Mouse (Mus musculus): ENCODE measurements at regions not wholly inside any gene's neighbourhood (a gene's known extent, or its start where the extent isn't known, plus 50 kb on each side); places are given as distances from the start of the nearest gene placed in this dataset.

DNA sequence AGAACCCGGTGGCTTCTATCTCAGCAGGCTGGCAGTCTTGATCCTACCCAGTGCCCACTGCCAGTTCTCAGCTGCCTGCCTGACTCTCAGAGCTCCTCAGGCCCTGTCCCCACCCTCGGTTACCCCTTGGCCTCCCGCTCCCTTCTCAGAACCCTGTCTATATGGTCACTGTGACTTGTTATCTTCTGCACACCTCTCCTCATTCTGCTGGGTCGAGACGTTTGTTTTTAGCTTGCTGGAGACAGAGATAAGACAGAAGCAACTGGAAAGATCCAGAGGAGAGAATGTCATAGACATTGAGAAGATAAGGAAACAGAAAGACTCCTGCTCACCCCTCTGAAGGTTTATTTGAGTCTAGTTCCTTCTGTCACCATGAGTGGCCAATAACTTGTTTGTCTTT is 53.8 kb upstream of the Phc1 start:
- no peak for DNase-seq

DNA sequence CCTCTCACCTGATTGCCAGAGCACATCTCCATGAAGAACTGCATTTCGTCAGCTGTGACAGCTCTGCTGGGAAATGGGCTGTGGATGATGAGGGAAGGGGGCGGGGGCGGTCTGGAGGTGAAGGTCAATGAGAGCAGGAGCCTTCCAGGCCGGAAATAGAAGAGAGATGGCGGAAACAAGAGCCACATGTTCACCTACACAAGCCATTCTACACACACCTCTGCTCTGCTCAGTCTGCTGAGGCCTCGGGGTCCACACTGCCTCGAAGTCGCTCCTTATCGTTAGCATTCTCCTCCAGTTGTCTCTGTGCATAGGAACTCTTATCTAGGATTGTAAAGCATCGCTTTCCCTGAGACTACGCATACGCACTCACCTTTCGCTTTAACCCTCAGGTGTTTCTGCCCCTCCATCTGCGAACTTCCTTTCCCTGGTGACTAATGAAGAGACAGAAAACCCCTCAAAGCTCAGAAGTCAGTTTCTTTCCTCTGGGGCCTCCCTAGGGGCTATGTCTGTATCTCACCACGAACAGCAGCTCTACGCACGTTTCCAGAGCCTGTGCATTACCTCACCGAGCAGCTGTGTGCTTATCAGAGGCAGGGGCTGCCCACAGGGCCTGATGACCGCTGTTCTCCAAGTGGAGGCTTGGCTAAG is 53.0 kb upstream of the Phc1 start:
- DNase-seq = no peak

DNA sequence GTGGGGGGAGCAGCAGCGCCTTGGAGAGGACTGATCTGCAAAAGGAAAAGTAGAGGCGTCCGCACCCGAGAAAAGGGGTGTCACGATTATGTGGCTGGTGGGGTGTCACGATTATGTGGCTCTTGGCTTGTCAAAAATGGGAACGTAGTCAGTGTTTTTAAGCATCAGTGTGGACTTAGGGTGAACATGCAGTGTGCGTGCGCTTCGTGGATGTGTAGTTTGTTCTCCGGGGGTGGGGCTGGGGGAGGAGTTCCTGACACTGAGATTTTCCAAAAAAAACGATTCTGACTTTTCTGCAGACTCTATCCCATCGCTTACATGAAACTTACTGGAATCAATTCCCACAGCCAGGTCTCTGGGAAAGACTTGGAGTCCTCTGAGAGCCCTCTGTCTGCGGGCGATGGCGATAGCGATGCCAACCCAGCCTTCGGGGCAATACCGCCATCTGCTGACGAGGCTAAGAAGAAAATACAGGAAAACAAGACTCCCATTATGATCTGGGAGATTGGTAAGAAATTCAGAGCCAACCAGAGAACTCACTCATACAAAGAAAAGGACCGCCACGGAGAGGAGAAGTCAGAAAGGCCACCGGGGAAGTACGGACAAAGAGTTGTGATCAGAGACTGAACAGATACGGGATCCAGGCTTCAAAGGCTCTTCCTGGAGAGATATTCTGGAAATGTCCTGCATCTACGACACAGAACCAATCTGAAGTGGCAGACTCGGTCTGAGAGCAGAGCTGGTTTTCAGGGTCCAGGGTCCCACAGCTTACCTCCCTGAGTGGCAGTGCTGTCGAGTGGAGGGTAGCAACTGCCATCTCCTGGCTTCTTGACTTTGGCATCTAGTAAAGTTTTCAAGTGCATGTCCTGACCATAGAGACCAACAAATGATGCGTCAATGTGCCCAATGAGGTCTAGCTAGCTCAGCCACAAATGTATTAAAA is 51.6 kb upstream of the Phc1 start:
- DNase-seq = peak; percentile 31

DNA sequence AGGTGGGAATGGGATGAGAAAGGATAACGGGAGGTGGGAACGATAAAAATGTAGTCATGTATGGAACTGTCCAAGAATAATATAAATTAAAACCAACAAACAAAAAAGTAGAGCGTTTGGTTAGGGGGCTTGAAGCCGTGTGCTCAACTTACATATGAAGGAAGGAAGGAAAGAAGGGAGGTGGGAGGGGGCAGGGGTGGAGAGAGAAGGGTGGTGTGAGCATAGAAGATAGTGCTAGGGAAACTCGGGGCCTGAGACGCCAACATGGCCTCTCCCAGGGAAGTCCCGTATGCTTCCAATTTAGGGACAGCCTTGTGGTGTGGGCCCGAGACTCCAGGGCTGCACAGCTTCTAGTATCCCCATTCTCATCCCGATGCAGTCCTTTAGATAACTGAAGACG is 50.8 kb upstream of the Phc1 start:
- no peak for DNase-seq

DNA sequence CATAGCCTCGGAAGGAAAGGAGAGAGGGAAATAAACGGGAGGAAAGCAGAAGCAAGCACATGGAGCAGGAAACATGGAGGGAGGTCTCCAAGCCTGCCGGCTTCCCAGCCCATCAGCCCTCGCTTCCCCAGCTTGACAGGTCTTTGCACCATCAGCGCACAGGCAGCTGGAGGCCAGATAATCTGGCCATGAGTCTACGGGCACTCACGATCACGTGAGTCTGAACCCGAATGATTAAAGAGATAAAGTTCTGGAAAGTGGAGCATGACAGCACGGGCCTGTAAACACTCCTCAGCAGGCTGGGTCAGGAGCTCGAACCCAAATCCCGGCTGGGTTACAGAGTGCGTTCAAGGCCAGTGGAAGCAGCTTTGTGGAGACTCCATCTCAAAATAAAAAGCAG is 50.4 kb upstream of the Phc1 start:
- DNase-seq = no peak

Measured in adrenal gland, adult 8-10 months (tissue).